Mouse (Mus musculus) E14TG2a.4 (cell line): ENCODE data around the gene Smg5.

Experiments used
- CTCF ChIP-seq: conservative IDR thresholded peaks from 2 replicates; pipeline ENCODE4 v1.5.1; 2014; ENCODE audit warnings: low read length
- NANOG ChIP-seq: IDR thresholded peaks from 2 replicates; pipeline ENCODE4 v1.6.1; 2014; ENCODE audit warnings: borderline replicate concordance, low read length, mixed read lengths

DNA sequence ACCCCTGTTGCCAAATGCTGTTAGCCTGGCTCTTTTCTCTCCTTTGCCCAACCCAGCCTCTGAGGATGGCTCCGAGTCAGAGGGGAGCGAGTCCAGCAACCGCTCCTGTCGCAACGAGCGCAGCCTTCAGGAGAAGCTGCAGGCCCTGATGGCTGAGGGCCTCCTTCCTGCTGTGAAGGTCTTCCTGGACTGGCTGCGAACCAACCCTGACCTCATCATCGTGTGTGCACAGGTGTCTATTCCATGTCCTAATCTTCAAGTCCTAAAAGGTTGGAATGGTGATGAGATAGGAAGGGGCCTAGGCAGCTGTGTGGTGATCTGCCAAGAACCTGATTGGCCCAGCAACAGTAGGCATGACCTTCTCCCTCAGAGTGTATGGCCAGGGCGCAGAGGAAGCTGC, 16.8 kb downstream of the Smg5 start:
- TF ChIP-seq CTCF (no peak), NANOG (no peak)
